Mouse (Mus musculus): ENCODE results near the gene Arhgap8.

DNA sequence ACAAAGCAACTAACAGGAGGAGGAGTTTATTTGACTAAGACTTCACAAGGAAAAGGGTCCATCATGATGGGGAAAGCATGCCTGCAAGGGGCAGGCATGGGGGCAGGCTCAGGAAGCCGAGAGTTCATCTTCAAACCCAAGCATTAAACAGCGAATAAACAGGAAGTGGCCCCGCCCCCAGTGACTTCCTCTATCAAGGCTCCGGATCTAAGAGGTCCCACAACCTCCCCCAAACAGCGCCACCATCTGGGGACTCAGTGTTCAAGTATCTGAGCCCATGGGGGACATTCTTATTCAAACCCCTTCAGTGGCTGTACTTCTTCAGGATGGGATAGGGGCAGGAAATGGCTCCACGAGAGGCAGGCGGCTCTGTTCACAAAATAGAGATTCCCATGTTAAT, 27.2 kb upstream of the Arhgap8 start:
- TF ChIP-seq CHD2 (IDR thresholded peaks at IDR 0.05; ENCODE audit: low read depth, low read length) (no peak), ZNF384 (IDR thresholded peaks at IDR 0.05; ENCODE audit: low read depth, low read length) (no peak), HCFC1 (IDR thresholded peaks at IDR 0.05; ENCODE audit: borderline replicate concordance, insufficient read depth, low read length) (no peak), ZC3H11A (IDR thresholded peaks at IDR 0.05; ENCODE audit: borderline replicate concordance, low read depth, low read length) (no peak), MAFK (IDR thresholded peaks at IDR 0.05; ENCODE audit: insufficient read depth, low read depth, low read length) (no peak)
